Mouse (Mus musculus) ES-E14 (cell line): Measurements from ENCODE around the gene Prkd3. TPM values are rescaled to one million over a fixed set of nuclear protein-coding genes. Genes with fewer than 3 reads are reported as not detected.

Experiments
- DNase-seq: peaks from one replicate; pipeline ENCODE4 v3.0.0-alpha.2; 2013; ENCODE audit warnings: low read depth, low spot score
- H3K27ac ChIP-seq: 2 replicates; pipeline ENCODE4 v1.5.1; 2012; ENCODE audit warnings: low read depth, mild to moderate bottlenecking, low read length, moderate library complexity, mixed read lengths; ENCODE audit not compliant: poor library complexity, insufficient read depth, severe bottlenecking
- H3K36me3 ChIP-seq: 2 replicates; pipeline ENCODE4 v1.6.1; 2012; ENCODE audit warnings: mild to moderate bottlenecking, low read length, moderate library complexity, mixed read lengths; ENCODE audit not compliant: control insufficient read depth, poor library complexity, insufficient read depth, severe bottlenecking
- H3K4me1 ChIP-seq, 2 experiments: fragments of 150-350 bp in 1 of 2; sonication (generic) in 1 of 2; 2 replicates each; pipeline ENCODE4 v1.6.1; 2012; ENCODE audit warnings: low read length in 2 of 2, mild to moderate bottlenecking in 1 of 2, mixed read lengths in 1 of 2; ENCODE audit not compliant: control insufficient read depth in 2 of 2, insufficient read depth in 2 of 2, poor library complexity in 1 of 2
- H3K4me3 ChIP-seq, 2 experiments: fragments of 150-350 bp in 1 of 2; sonication (generic) in 1 of 2; 2 replicates each; pipeline ENCODE4 v1.5.1; 2012; ENCODE audit warnings: low read length in 2 of 2, low read depth in 1 of 2, mild to moderate bottlenecking in 1 of 2, mixed read lengths in 1 of 2; ENCODE audit not compliant: insufficient read depth in 1 of 2, poor library complexity in 1 of 2, severe bottlenecking in 1 of 2
- H3K9ac ChIP-seq: 2 replicates; pipeline ENCODE4 v1.6.1; 2012; ENCODE audit warnings: low read depth, mild to moderate bottlenecking, low read length, mixed read lengths; ENCODE audit not compliant: poor library complexity, insufficient read depth, severe bottlenecking
- H3K9me3 ChIP-seq: fragments of 150-350 bp; sonication (generic); 2 replicates; pipeline ENCODE4 v1.6.1; 2012; ENCODE audit warnings: low read depth, mild to moderate bottlenecking, low read length; ENCODE audit not compliant: control insufficient read depth, insufficient read depth
- CHD2 ChIP-seq: IDR thresholded peaks from 2 replicates; pipeline ENCODE4 v1.6.1; 2014; ENCODE audit warnings: mild to moderate bottlenecking, low read depth, low read length, inconsistent platforms
- HCFC1 ChIP-seq: IDR thresholded peaks from 2 replicates; pipeline ENCODE4 v1.6.1; 2012; ENCODE audit warnings: low read length, inconsistent platforms, borderline replicate concordance; ENCODE audit not compliant: insufficient read depth
- MAFK ChIP-seq: IDR thresholded peaks from 2 replicates; pipeline ENCODE4 v1.6.1; 2014; ENCODE audit warnings: mild to moderate bottlenecking, low read depth, low read length, inconsistent platforms; ENCODE audit not compliant: insufficient read depth
- ZC3H11A ChIP-seq: IDR thresholded peaks from 2 replicates; pipeline ENCODE4 v1.6.1; 2012; ENCODE audit warnings: low read depth, mild to moderate bottlenecking, inconsistent platforms, low read length, borderline replicate concordance
- ZNF384 ChIP-seq: IDR thresholded peaks from 2 replicates; pipeline ENCODE4 v1.6.1; 2012; ENCODE audit warnings: low read depth, low read length, inconsistent platforms
- in situ Hi-C, 2 experiments: fragments of 600-800 bp; cut with MboI; formaldehyde crosslinking; loops; one replicate each; pipeline ENCODE4 v1.15.1; 2025; ENCODE audit warnings: low sequenced_read_pairs in 2 of 2, inconsistent platforms in 1 of 2; ENCODE audit not compliant: unreplicated experiment in 2 of 2
- total RNA-seq: library from RNA; depleted of rRNA; stranded (reverse); fragments of 300-350 nt; gene quantifications from 2 replicates; pipeline ENCODE4 v1.2.3, GENCODE M21; 2012

Gene Prkd3
- total RNA-seq, 1 experiment, result 25.7 TPM

DNA sequence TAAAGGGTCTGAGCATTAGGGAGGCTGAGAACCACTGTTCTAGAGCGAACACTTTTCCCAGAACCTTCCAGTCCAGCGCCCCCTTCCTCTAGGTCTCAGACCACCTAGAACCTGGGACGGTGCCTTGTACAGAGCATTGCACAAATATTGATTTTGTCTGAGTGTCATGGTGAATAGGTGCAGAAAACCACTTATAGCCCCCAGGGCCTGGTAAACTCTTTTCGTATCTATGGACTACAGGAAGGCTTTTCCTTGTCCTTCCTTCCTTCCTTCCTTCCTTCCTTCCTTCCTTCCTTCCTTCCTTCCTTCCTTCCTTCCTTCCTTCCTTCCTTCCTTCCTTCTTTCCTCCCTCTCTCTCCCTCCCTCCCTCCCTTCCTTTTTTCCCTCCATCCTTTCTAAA is 31.0 kb upstream of the Prkd3 start, which contains the start of gene Qpct:
Gene Qpct (plus strand): TSS at position 301 of the 400 bp plus-strand sequence.
- no peak for DNase-seq
- Histone ChIP-seq H3K27ac (no peak within 1 kb of the TSS), H3K9ac (peak within 1 kb of the TSS; percentile 11; the same call in 1 of the 2 replicates), H3K4me3 (peak within 1 kb of the TSS; percentile 61 to 70), H3K9me3 (no peaks in the 10 kb centered on the region), H3K4me1 (no peaks in the 10 kb centered on the region), H3K36me3 (no peaks in the 10 kb centered on the region)
- in situ Hi-C loops, result no loop called here
- TF ChIP-seq ZC3H11A (no peak), MAFK (no peak), ZNF384 (no peak), HCFC1 (no peak), CHD2 (no peak)

DNA sequence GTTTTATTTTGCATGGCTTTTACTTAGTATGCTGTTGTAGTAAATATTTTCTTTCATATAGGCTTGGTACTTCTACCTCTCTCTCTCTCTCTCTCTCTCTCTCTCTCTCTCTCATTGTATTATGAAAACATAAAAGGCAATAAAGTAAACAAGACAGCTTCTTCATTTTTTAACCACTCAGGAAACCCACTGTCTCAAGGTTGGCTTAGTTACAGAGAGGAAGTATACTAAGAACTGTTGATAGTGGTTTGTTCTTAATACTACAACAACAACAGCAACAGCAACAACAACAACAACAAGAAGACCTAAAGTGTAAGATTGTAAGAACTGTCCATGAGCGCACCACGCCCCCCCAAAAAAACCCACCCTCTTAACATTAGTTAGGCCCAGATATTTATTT is 23.1 kb upstream of the Prkd3 start:
- H3K9me3 ChIP-seq, result no peaks in the 10 kb centered on the region
- no peak overlapping the region for H3K27ac ChIP-seq
- DNase-seq, result no peak
- no peaks in the 10 kb centered on the region for H3K36me3 ChIP-seq
- TF ChIP-seq ZNF384 (no peak), MAFK (no peak), CHD2 (no peak), ZC3H11A (no peak), HCFC1 (no peak)
- H3K9ac ChIP-seq, result no peak overlapping the region
- no peak overlapping the region for H3K4me3 ChIP-seq
- H3K4me1 ChIP-seq, result no peaks in the 10 kb centered on the region
- in situ Hi-C loops, result no loop called here

DNA sequence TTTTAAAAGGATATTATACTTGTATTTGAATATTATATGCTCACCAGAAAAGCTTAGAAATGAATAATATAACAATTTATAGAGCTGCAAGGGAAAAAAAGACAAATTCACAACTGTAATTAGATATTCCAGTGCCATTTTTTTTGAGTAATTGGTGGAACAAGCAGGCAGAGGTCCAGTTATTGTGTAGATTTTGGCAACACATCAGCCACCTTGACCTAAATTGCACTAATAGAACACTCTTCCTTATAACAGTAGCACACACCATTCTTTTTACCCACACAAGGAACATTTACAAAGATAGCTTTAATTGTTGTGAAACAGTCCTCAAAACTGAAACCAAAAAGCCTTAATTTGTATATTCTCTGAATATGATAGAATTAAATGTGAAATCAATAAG is 19.0 kb upstream of the Prkd3 start:
- DNase-seq, result no peak
- H3K9ac ChIP-seq, result no peak overlapping the region
- no peak overlapping the region for H3K27ac ChIP-seq
- TF ChIP-seq CHD2, result no peak
- no peak for TF ChIP-seq ZC3H11A
- TF ChIP-seq MAFK, result no peak
- TF ChIP-seq HCFC1, result no peak
- no peak for TF ChIP-seq ZNF384
- H3K9me3 ChIP-seq, result no peaks in the 10 kb centered on the region
- in situ Hi-C loops, result no loop called here
- H3K4me1 ChIP-seq, result no peaks in the 10 kb centered on the region
- no peaks in the 10 kb centered on the region for H3K36me3 ChIP-seq
- H3K4me3 ChIP-seq, result no peak overlapping the region

DNA sequence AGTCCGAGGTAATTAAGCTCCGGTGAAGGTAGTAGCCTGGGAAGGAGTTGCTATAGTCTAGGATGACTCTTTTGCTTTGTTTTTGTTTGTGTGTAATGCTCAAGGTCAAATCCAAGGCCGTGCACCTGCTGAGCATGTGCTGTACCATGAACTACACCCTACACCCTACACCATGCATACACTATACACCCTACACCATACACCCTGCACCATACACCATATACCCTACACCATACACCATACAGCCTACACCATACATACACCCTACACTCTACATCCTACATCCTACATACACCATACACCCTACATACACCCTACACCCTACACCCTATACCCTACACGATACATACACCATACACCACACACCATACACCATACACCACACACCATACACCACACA is 12.2 kb upstream of the Prkd3 start:
- Histone ChIP-seq H3K4me1 (no peaks in the 10 kb centered on the region), H3K36me3 (no peaks in the 10 kb centered on the region), H3K27ac (no peak overlapping the region), H3K9ac (no peak overlapping the region), H3K4me3 (no peak overlapping the region), H3K9me3 (no peaks in the 10 kb centered on the region)
- TF ChIP-seq ZC3H11A (no peak), MAFK (no peak), ZNF384 (no peak), CHD2 (no peak), HCFC1 (no peak)
- in situ Hi-C loops, result no loop called here
- DNase-seq, result no peak

DNA sequence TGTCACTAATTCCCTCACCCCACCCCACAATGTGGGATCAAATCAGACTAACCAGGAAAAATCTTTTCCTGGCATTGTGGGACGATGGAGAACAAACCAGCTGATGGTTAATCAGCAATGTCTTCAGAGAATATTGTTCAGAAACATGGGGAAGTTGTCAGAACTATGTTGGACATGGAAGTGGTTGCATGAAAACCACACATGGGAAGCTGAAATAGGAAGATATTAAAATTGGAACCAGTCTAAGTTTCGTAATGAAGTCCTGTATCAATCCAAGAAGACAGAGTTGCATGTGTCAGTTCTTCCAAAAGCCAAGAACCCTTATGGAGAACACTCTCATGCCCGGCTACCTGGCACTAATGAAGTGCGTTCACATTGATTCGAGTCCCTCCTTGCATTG is 11.0 kb upstream of the Prkd3 start:
- H3K9me3 ChIP-seq, result no peaks in the 10 kb centered on the region
- no peak overlapping the region for H3K9ac ChIP-seq
- in situ Hi-C loops, result no loop called here
- H3K36me3 ChIP-seq, result no peaks in the 10 kb centered on the region
- no peaks in the 10 kb centered on the region for H3K4me1 ChIP-seq
- H3K4me3 ChIP-seq, result no peak overlapping the region
- H3K27ac ChIP-seq, result no peak overlapping the region
- DNase-seq, result no peak
- TF ChIP-seq HCFC1 (no peak), MAFK (no peak), ZC3H11A (no peak), ZNF384 (no peak), CHD2 (no peak)
